Mouse (Mus musculus) lung, postnatal 10 days (tissue): ENCODE data around the gene Oas1d.
"Not testable (repeated sequence)": the region's sequence is repeated elsewhere in the genome, so short reads cannot be mapped to it uniquely, and the experiment has no call there.

ENCODE experiments used
- DNase-seq: peaks from one replicate; pipeline ENCODE4 v3.0.0; 2021

Oas1d gene

DNA sequence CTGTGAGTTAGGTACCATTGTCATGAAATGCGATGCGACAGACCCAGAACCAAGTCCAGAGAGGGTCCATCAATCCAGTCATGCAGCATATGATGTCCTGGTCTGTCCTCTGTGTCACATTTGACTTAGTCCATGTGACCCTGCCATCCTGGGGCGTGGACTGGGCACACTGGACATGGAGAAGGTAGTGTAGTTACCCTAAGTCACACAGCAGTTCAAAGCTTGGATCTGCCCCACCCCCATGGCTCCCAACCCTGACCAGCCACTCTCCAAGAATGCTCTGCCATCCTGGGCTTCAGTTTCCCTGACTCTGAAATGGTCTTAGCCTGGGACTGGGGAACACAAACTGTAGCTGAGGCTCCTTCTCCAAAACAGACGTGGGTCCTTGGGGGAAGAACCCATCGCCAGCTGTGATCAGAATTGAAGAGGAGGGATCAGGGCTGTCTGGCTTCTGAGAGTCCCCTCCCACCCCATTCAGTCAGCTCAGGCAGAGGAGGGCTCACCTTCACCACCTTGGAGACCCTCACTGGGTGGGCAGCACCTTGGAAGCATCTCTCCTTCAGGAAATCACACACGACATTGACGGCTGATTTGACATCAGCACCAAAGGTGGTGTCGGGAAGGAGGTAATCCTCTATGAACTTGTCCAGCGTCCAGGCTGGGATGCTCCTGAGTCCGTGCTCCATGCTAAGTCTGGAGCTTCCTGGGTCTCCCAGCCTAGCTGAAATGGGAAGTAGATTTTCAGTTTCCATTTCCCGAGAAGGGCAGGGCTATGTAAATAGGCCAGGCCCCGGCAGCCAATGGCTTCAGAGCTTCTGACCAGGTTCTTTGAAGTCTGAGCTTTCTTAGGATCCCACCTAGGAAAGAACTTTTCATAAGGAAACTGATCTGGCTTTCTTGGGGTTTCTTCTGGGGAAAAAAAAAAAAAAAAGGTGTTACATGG is 7.3 kb upstream of the Oas1d start, which contains the start of gene Oas1a:
Oas1a (minus strand) TSS at position 731 of the 943 bp plus-strand sequence.
- DNase-seq = not testable (repeated sequence)

GRCm38 (mm10) chr5:120908196-120908920 is 6.0 kb upstream of the Oas1d start:
- DNase-seq = no peak

DNA sequence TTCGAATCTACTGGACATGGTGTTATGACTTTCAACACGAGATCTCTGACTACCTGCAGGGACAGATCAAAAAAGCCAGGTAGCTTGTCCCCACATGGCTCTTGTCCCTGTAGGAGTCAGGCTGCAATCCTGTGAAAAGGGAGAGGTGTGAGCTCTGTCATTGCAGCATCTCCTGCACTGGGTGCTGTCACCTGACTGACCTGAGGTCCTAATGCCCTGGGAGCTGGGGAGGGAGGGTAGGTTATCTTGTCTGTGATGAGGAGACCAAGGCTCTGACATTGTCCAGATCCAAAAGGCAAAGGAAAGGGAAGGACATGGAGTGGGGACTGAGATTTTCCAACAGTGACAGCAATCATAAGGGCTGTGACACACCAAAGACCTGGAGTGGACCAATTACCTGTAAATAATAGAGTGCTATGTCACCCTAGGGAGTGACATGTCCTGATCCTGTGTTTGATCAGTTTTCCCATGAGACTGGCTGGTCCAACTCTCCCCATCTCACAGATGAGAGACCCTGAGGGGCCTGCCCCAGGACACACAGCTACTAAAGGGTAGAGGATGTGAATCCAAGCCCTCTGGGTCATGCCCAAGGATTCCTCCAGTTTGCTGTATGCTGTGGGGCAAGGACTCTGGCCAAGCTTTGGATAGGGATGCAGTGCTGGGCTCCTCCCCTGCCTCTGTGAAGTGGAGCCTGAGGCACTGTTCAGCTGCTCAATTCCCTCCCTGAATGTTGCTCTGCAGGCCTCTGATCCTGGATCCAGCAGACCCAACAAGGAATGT is 5.0 kb downstream of the Oas1d start:
- not testable (repeated sequence) for DNase-seq

DNA sequence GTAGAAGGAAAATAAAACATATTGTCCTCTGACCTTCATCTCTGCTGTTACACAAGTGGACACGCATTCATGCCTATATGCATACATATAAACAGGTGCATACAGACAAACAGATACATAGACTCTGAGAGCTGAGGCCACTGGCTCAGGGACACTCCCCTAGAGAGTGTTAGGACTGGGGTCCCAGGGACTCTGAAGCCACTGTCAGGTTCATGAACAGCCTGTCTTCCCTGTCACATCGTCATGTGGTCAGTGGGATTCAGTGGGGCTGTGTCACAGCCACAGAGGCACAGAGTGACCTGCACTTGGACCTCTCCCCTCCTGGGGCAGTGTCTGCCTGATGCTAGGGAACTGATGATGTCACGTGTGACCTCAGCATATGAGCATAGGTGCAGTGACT is 6.0 kb downstream of the Oas1d start:
- no peak for DNase-seq

DNA sequence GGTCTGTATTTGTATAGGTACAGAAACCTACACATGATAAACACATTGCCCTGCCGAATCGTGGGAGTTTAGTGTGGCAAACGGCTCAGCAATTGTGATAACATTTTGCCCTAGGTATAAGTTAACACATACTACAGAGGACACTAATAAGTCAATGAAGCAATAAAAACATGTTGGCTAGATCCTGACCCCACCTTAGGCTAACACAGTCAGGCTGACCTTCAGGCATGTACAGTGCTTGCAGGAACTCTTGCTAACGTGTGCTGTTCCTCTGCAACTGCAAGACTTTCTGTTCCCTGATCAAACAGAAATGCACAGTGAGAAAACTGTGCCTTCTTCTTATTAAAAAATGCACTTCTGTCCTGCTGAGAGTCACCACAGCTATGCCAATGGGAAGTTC is 9.6 kb downstream of the Oas1d start:
- no peak for DNase-seq

DNA sequence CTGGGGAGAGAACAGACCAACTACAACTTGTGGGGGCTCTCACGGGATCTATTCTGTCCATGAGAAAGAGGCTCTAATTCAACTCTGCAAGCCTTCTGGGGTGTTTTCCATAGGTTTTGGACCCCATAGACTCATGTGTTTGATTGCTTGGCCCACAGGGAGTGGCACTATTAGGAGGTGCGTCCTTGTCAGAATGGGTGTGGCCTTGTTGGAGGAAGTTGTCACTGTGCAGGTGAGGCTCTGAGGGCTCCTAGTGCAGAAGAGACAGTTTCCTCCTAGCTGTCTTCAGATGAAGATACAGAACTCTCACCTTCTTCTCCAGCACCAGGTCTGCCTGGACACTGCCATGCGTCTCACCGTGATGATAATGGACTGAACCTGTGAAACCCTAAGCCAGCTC is 10.2 kb downstream of the Oas1d start:
- DNase-seq = not testable (repeated sequence)

- DNase-seq = not testable (repeated sequence)
Observed at GRCm38 (mm10) chr5:120926311-120926710, 12.0 kb downstream of the Oas1d start.

GRCm38 (mm10) chr5:120927036-120927435 is 12.7 kb downstream of the Oas1d start:
- DNase-seq = no peak

- no peak for DNase-seq
Observed at GRCm38 (mm10) chr5:120933966-120934365, 19.6 kb downstream of the Oas1d start.

DNA sequence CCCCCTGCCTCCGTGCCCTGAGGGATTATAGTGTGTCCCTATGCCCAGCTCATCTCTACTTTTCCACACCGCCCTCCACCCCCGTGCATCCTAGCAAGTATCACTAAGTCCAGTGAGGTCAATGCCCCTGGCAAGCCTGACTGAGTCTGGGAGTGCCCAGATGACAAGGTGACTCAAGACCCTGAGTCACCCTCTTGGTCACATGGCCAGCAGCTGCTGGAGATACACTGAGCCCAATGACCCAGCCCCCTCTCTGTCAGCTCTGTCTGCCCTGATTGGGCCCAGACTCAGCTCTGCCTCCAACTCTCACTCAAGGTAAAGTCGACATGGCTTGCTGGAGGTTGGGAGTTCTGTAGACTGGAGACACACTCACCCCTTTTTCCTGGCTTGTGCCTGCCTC is 23.5 kb downstream of the Oas1d start:
- no peak for DNase-seq

DNA sequence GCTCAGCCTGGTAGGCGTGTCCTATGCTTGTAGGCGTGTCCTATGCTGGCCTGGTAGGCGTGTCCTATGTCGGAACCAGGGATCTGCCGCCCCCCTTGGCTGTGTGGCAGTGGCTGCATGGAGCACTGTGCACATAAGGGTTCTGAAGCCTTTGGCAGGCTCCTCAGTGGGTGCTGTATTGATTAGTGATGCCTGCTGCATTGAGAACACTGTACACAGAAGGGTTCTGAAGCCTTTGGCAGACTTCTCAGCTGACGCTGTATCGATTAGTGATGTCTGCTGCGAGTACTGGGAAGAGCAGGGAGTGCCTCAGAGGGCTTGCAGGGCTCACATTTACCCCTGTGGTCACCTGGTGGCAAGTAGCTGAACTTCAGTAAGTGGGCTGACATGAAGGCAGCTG is 24.2 kb downstream of the Oas1d start:
- DNase-seq = no peak

GRCm38 (mm10) chr5:120942076-120942475 is 27.7 kb downstream of the Oas1d start:
- DNase-seq = no peak

DNA sequence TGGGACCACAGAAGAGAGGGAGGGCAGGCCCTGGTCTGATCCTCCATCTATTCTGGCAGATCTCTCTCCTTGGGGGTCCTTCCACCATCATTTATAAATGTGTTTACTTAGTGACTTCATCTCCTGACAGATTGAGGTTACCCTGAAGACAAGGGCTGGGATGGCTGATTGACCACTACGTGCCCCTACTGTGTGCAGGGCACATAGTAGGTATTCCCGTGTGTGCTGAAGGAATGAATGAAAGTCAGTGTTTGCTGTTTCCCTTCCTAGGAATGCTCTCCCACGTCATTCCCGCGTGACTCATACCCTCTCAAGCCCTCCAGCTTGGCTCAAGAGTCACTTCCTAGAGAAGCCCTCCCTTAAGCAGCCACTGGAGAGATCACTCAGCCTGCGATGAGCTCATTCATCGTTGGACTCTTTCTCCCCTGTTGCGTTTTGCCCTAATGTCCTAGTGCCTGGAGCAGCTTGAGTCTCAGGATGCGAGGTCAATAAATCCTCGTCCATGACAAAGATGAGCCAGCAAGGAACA is 38.0 kb downstream of the Oas1d start:
- no peak for DNase-seq

DNA sequence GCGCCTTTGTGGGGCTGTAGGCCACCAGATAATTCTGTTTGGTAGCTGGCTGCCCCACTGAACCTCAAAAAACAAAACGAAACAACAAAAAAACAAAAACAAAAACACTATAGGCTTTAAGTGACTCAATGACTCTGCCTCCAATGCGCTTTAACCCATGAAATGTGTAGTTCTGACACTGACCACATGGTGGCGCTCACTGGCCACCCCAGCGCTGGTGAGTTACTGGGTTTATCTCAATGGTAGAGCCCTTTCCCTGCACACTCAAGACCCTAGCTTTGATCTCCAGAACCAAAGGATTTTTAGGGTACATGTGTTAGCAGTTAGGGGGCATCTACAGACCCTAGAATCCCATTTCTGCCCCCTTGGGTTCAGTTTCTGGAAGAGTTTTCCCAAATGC is 39.6 kb downstream of the Oas1d start:
- DNase-seq = no peak

DNA sequence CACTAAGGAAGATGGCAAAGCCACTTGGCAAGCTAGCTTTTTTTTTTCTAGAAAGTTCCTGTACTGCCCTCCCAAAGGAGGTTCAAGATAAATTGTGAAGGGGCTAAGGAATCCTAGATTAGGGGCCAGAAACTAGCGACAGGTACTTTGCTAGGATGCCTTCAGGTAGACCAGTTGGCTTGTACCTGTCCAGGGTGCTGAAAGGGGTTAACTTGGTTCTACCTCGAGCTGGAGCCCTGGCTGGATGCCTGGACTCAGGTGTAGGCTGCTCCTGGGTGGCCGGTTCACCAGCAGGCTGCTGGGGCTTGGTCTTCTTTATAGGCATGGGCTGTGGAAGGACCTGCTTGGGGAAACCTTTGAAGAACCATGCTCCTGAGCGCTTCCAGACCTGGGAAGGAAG is 46.7 kb downstream of the Oas1d start:
- DNase-seq = no peak

- DNase-seq = no peak
Observed at GRCm38 (mm10) chr5:120966156-120966555, 51.8 kb downstream of the Oas1d start.

DNA sequence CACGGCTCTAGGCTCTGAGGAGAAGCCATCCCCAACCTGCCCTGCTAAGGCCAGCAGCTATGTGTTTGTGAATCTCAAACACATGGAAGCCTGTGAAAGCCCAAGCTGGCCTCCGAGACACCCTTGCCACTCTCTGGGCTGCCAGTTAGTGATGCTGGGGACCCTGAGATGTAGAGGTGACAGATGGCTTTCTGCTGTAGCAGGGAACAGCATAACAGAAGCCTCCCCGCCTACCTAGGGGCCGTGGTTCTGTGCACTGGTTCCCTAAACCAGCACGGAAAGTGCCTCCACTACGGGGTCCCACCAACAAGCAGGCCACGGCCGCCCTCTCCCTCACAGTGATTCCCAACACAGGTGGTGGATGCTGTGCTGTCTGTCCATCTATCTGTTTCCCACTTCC is 52.6 kb downstream of the Oas1d start:
- no peak for DNase-seq

DNA sequence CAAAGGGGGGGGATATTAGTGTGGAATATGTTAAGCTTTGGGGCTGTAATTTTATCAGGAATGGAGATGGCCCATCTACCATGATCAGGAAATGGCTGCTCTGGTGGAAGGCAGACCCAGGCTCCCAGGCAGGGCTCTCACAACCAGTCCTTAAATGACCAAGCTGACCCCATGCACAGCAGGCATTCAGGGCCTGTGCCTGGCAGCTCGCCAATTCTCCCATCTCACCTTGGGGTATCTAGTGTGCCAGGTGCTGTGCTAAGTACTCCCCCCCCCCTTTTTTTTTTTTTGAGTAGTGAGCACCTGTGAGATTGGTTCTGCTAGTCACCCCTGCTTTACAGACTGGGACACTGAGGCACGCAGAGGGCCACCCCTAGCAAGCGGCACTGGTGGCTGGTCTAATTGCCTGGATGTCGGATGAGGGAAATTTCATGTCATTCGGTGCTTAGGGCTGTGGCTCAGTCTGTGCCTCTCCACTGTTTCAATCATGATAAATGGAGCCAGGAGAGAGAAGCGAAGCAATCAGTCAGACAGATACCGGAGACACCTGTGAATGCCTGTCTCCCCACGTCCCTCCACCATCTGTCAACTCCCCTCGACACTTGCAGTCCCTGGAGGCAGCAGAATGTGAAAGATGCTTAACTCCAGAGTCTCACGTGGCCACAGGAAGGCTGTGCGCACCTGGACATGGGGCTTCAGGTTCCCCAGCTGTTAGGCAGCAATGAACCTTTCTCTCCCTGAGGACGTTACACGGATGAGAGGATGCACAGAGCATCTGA is 53.2 kb downstream of the Oas1d start:
- no peak for DNase-seq

GRCm38 (mm10) chr5:120968134-120968532 is 53.8 kb downstream of the Oas1d start:
- no peak for DNase-seq

GRCm38 (mm10) chr5:120968799-120969198 is 54.5 kb downstream of the Oas1d start:
- no peak for DNase-seq

GRCm38 (mm10) chr5:120969703-120970102 is 55.4 kb downstream of the Oas1d start:
- DNase-seq = no peak
